Mouse (Mus musculus) neural tube, embryonic 11.5 days (tissue): ENCODE data around the gene Pglyrp4. TPM values are rescaled to one million over a fixed set of nuclear protein-coding genes. Genes with fewer than 3 reads are reported as not detected.
"Not testable (repeated sequence)": the region's sequence is repeated elsewhere in the genome, so short reads cannot be mapped to it uniquely, and the experiment has no call there.

Experiments
- ATAC-seq: fragments of 200-750 bp; cut with Nextera tagmentation; 2 replicates; pipeline ENCODE4 v1.8.0; 2017; ENCODE audit warnings: moderate number of reproducible peaks, mild to moderate bottlenecking, moderate TSS enrichment, moderate library complexity; ENCODE audit not compliant: insufficient read depth, low FRiP score, low TSS enrichment
- DNase-seq: peaks from one replicate; pipeline ENCODE4 v3.0.0-alpha.2; 2015; ENCODE audit warnings: low spot score
- H3K27ac ChIP-seq: fragments of 300-500 bp; sonication (generic); 2 replicates; pipeline ENCODE4 v1.5.1; 2014; ENCODE audit warnings: low read depth, mild to moderate bottlenecking, low read length
- H3K27me3 ChIP-seq: fragments of 300-500 bp; sonication (generic); 2 replicates; pipeline ENCODE4 v1.6.1; 2014; ENCODE audit warnings: mild to moderate bottlenecking, low read length, mixed read lengths; ENCODE audit not compliant: control insufficient read depth, insufficient read depth
- H3K36me3 ChIP-seq: fragments of 300-500 bp; sonication (generic); 2 replicates; pipeline ENCODE4 v1.6.1; 2014; ENCODE audit warnings: mild to moderate bottlenecking, low read length, moderate library complexity, mixed read lengths; ENCODE audit not compliant: control insufficient read depth, insufficient read depth
- H3K4me1 ChIP-seq: fragments of 300-500 bp; sonication (generic); 2 replicates; pipeline ENCODE4 v1.6.1; 2014; ENCODE audit warnings: low read length, mixed read lengths; ENCODE audit not compliant: control insufficient read depth, insufficient read depth
- H3K4me2 ChIP-seq: fragments of 300-500 bp; sonication (generic); 2 replicates; pipeline ENCODE4 v1.6.1; 2014; ENCODE audit warnings: low read depth, mild to moderate bottlenecking, moderate library complexity
- H3K4me3 ChIP-seq: fragments of 300-500 bp; sonication (generic); 2 replicates; pipeline ENCODE4 v1.5.1; 2014; ENCODE audit warnings: low read depth, low read length
- H3K9ac ChIP-seq: fragments of 300-500 bp; sonication (generic); 2 replicates; pipeline ENCODE4 v1.6.1; 2014; ENCODE audit warnings: mild to moderate bottlenecking, low read length
- H3K9me3 ChIP-seq: fragments of 300-500 bp; sonication (generic); 2 replicates; pipeline ENCODE4 v1.6.1; 2016; ENCODE audit warnings: low read length; ENCODE audit not compliant: control insufficient read depth
- WGBS: fragments of 180-500 bp; shearing (Covaris S2); extraction: QIAGEN DNeasy Blood & Tissue Kit; methylation state at CpG from one replicate; pipeline ENCODE4 v1.1.7; 2014; 5-methylcytosine and 5-hydroxymethylcytosine counted together
- polyA plus RNA-seq: library from polyadenylated mRNA; unstranded; fragments of >200 nt; fragmentation: Nextera tagmentation; extraction: Ambion mirVana; gene quantifications from 2 replicates; pipeline ENCODE4 v1.2.1, GENCODE M21; 2014

The Pglyrp4 gene
- polyA plus RNA-seq, 1 experiment from 2014 or later, result not detected

DNA sequence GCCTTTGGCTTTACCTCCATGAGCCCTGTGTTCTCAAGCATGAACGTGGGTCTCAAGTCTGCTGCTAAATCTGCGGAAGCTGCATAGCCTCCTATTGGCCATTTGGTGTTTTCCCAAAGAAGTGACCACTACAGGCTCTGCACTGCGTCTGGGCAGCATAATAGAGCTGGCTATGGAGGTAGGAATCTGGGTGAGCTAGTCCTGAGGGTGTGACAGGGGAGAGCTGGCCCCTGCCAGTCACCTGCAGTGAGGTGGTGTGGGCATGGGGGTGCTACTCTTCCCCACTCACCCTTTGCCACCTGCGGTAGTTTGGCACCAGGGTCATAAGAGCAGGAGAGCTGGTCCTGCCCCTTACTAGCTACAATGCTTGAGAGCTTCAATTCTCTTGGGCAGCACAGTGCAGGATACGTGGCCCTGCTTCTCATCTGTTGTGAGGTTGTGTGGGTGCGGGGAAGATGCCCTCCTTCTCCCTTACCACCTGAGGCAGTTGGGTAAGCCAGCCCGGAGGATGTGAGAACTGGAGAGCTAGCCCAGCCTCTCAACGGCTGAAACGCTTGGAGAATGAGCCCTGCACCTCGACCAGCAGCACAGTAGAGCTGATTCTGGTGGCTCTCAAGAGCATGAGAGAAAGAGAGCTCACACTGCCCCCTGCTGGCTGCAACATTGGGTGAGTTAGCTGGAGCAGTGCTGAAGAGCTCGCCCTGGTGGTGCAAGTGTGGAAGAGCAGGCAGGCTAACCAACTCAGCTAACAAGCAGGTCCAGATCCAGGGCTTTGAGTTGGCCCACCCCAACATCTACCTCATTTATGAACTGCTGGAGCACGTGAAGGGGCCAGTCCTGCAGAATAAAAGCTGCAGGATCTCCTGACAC is 16.9 kb upstream of the Pglyrp4 start:
- Histone ChIP-seq H3K27ac (no peak overlapping the region), H3K9ac (no peak overlapping the region), H3K27me3 (no peaks in the 10 kb centered on the region), H3K4me2 (no peak overlapping the region), H3K9me3 (no peaks in the 10 kb centered on the region), H3K4me1 (no peaks in the 10 kb centered on the region), H3K36me3 (no peaks in the 10 kb centered on the region), H3K4me3 (no peak overlapping the region)
- ATAC-seq, result no peak
- 53% methylated on average over 12 of the region's 12 CpGs for WGBS
- DNase-seq, result peak; percentile 83

DNA sequence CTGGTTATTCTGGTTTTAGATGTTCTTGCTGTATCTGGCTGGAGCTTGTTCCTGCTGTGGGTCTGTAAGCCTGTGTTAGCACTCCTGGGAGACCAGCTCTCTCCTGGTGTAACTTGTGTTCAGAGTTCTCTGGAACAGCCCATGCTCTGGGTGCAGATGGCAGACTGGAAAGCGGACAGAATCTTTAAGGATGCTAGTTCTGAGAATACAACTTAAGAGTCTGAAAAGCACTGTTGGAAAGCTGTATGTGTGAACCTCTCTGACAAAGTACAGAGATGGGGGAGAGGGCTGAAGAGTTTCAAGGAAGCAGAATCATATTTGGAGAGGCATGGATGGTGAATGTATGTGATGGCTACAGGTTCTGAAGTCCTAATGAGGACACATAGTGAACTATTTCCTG is 23.0 kb downstream of the Pglyrp4 start:
- H3K27ac ChIP-seq, result no peak overlapping the region
- no peak for DNase-seq
- H3K4me1 ChIP-seq, result no peaks in the 10 kb centered on the region
- 0 out of 2 replicates have a peak, but pooled peaks cover 2% of the 10 kb centered on the region for H3K9me3 ChIP-seq
- H3K9ac ChIP-seq, result no peak overlapping the region
- no peak overlapping the region for H3K4me2 ChIP-seq
- H3K36me3 ChIP-seq, result no peaks in the 10 kb centered on the region
- H3K4me3 ChIP-seq, result no peak overlapping the region
- 97% methylated on average over 1 of the region's 1 CpGs for WGBS
- no peak for ATAC-seq
- no peaks in the 10 kb centered on the region for H3K27me3 ChIP-seq

DNA sequence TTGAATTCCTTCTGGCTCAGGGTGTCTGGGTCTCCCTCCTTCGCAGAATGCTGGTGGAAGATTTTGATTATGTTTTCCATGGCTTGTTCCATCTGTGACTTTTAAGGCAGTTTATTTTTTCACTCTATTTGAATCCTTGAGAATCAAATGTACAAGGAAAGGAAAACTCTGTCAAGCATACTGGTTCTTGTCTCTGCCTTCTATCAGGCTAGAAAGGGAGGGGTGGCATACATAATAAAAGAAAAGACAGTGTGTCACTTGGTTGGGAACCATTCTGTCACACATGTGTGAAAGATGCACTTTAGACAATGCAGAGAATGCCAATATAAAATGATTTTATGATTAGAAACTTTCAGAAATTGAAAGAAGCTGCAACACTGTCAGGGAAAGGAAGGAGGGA is 51.1 kb downstream of the Pglyrp4 start, which contains the start of gene Gm5849:
Gene Gm5849, minus strand, starts transcription at position 101 of the 400 bp plus-strand sequence.
- ATAC-seq, H3K9me3 ChIP-seq, H3K27me3 ChIP-seq, H3K27ac ChIP-seq, H3K4me2 ChIP-seq, H3K9ac ChIP-seq, H3K4me1 ChIP-seq, H3K36me3 ChIP-seq, H3K4me3 ChIP-seq, DNase-seq: not testable (repeated sequence)
- 100% methylated on average over 1 of the region's 1 CpGs for WGBS

Other genes starting within 250 kb of the Pglyrp4 start
- gene Snapin, start 235.9 kb upstream of the Pglyrp4 start, polyA plus RNA-seq, result 77.3 and 77.7 TPM in 2 replicates
- gene Chtop, start 217.4 kb upstream of the Pglyrp4 start, polyA plus RNA-seq, result 133 and 134 TPM in 2 replicates
- 4.6 and 8.4 TPM in 2 replicates for gene S100a1, start 212.5 kb upstream of the Pglyrp4 start, polyA plus RNA-seq
- gene S100a13, start 212.5 kb upstream of the Pglyrp4 start, polyA plus RNA-seq, result 11.2 and 12.7 TPM in 2 replicates
- not detected in 2 replicates for gene S100a14, start 200.1 kb upstream of the Pglyrp4 start, polyA plus RNA-seq
- 39.2 and 40.0 TPM in 2 replicates for gene S100a16, start 189.7 kb upstream of the Pglyrp4 start, polyA plus RNA-seq
- not detected in 2 replicates for gene S100a3, start 166.3 kb upstream of the Pglyrp4 start, polyA plus RNA-seq
- not detected in 2 replicates for gene S100a2, start 136.7 kb upstream of the Pglyrp4 start, polyA plus RNA-seq
- gene Gm42674, start 125.0 kb upstream of the Pglyrp4 start, polyA plus RNA-seq, result not detected in 2 replicates
- gene S100a4, start 123.1 kb upstream of the Pglyrp4 start, polyA plus RNA-seq, result 0.55 TPM in 1 of 2 replicates, not detected in the other
- gene S100a5, start 118.4 kb upstream of the Pglyrp4 start, polyA plus RNA-seq, result not detected in 2 replicates
- gene S100a6, start 114.0 kb upstream of the Pglyrp4 start, polyA plus RNA-seq, result 7.3 and 8.2 TPM in 2 replicates
- gene S100a7a, start 72.9 kb upstream of the Pglyrp4 start, polyA plus RNA-seq, result not detected in 2 replicates
- 4.8 and 5.3 TPM in 2 replicates for gene S100a8, start 57.9 kb upstream of the Pglyrp4 start, polyA plus RNA-seq
- gene S100a9, start 31.2 kb upstream of the Pglyrp4 start, polyA plus RNA-seq, result 2.6 and 5.2 TPM in 2 replicates
- not detected in 2 replicates for gene Gm5849, start 51.0 kb downstream of the Pglyrp4 start, polyA plus RNA-seq